Mouse (Mus musculus) kidney, adult 8-10 months (tissue): Measurements from ENCODE around the gene Syngr1.
"Not testable (repeated sequence)": the region's sequence is repeated elsewhere in the genome, so short reads cannot be mapped to it uniquely, and the experiment has no call there.

Experiments
- DNase-seq, 2 experiments: peaks; one replicate each; pipeline ENCODE4 v3.0.0; 2022

Syngr1 gene

GRCm38 (mm10) chr15:80121721-80122325 lies 30.7 kb downstream of the Syngr1 start:
- DNase-seq: no peak

- DNase-seq: not testable (repeated sequence)
These were observed 31.3 kb downstream of the Syngr1 start for GRCm38 (mm10) chr15:80122431-80122830.

- DNase-seq: peak; percentile 61 to 81
These were observed 33.5 kb downstream of the Syngr1 start for GRCm38 (mm10) chr15:80124651-80125050.

GRCm38 (mm10) chr15:80127191-80127590 lies 36.1 kb downstream of the Syngr1 start:
- DNase-seq: no peak

- no peak for DNase-seq
These were observed 38.8 kb downstream of the Syngr1 start for GRCm38 (mm10) chr15:80129982-80130381.

GRCm38 (mm10) chr15:80130689-80131088 lies 39.6 kb downstream of the Syngr1 start:
- no peak for DNase-seq

GRCm38 (mm10) chr15:80131421-80131820 lies 40.3 kb downstream of the Syngr1 start:
- no peak for DNase-seq

GRCm38 (mm10) chr15:80132452-80132851 lies 41.3 kb downstream of the Syngr1 start:
- DNase-seq: no peak

- DNase-seq: peak; percentile 86 to 90
These were observed 42.0 kb downstream of the Syngr1 start, which contains the start of gene Tab1 for GRCm38 (mm10) chr15:80132993-80133586. Tab1 (plus strand) TSS chr15:80133127.

GRCm38 (mm10) chr15:80133682-80134449 lies 42.7 kb downstream of the Syngr1 start:
- DNase-seq: peak; percentile 32 to 47

GRCm38 (mm10) chr15:80134450-80134847 lies 43.3 kb downstream of the Syngr1 start:
- DNase-seq: peak; percentile 28 to 33

GRCm38 (mm10) chr15:80135499-80135898 lies 44.4 kb downstream of the Syngr1 start:
- no peak for DNase-seq

- no peak for DNase-seq
These were observed 45.5 kb downstream of the Syngr1 start for GRCm38 (mm10) chr15:80136645-80137044.

- DNase-seq: no peak
These were observed 47.0 kb downstream of the Syngr1 start for GRCm38 (mm10) chr15:80137945-80138791.

GRCm38 (mm10) chr15:80140302-80140701 lies 49.2 kb downstream of the Syngr1 start:
- no peak for DNase-seq

GRCm38 (mm10) chr15:80140878-80141277 lies 49.7 kb downstream of the Syngr1 start:
- DNase-seq: no peak

- no peak for DNase-seq
These were observed 51.0 kb downstream of the Syngr1 start for GRCm38 (mm10) chr15:80142130-80142529.

GRCm38 (mm10) chr15:80143760-80144159 lies 52.6 kb downstream of the Syngr1 start:
- DNase-seq: no peak

- DNase-seq: no peak
These were observed 54.3 kb downstream of the Syngr1 start for GRCm38 (mm10) chr15:80145397-80145796.

GRCm38 (mm10) chr15:80146153-80146552 lies 55.0 kb downstream of the Syngr1 start:
- no peak for DNase-seq

GRCm38 (mm10) chr15:80147090-80147489 lies 56.0 kb downstream of the Syngr1 start:
- DNase-seq: no peak

- DNase-seq: no peak
These were observed 56.4 kb downstream of the Syngr1 start for GRCm38 (mm10) chr15:80147511-80147910.

- no peak for DNase-seq
These were observed 57.4 kb downstream of the Syngr1 start for GRCm38 (mm10) chr15:80148565-80148964.
